Mouse (Mus musculus) cortical plate, adult 2 months (tissue): Measurements from ENCODE around the gene Sec31a.

Experiments
- CTCF ChIP-seq: fragments of 200-500 bp; IDR thresholded peaks from 2 replicates; pipeline ENCODE4 v1.5.1; 2011; ENCODE audit warnings: mild to moderate bottlenecking, control low read depth, low read length; ENCODE audit not compliant: insufficient read depth; ENCODE audit errors: extremely low read depth
- POLR2A ChIP-seq: fragments of 200-500 bp; IDR thresholded peaks from 2 replicates; pipeline ENCODE4 v1.6.1; 2011; ENCODE audit warnings: mild to moderate bottlenecking, low read length, control low read depth; ENCODE audit not compliant: insufficient read depth; ENCODE audit errors: extremely low read depth

- TF ChIP-seq POLR2A (no peak), CTCF (no peak)
Observed at GRCm38 (mm10) chr5:100331636-100332035, 84.4 kb downstream of the Sec31a start.
